Mouse (Mus musculus) heart, embryonic 13.5 days (tissue): ENCODE results near the gene Stip1. TPM values are rescaled to one million over a fixed set of nuclear protein-coding genes. Genes with fewer than 3 reads are reported as not detected.
A peak's percentile ranks its signal among the peaks of the same experiment; 100 is the strongest.
"Not testable (repeated sequence)": the region's sequence is repeated elsewhere in the genome, so short reads cannot be mapped to it uniquely, and the experiment has no call there.

Experiments used
- ATAC-seq: fragments of 200-750 bp; cut with Nextera tagmentation; 2 replicates; pipeline ENCODE4 v1.8.0; 2017; ENCODE audit warnings: moderate TSS enrichment; ENCODE audit not compliant: insufficient number of reproducible peaks, low FRiP score, low TSS enrichment; ENCODE audit errors: extremely low read depth
- H3K27ac ChIP-seq: fragments of 300-500 bp; sonication (generic); replicated peaks from 2 replicates; pipeline ENCODE4 v1.5.1; 2015; ENCODE audit warnings: moderate library complexity, mild to moderate bottlenecking, inconsistent platforms
- H3K27me3 ChIP-seq: fragments of 300-500 bp; sonication (generic); replicated peaks from 2 replicates; pipeline ENCODE4 v1.6.1; 2015; ENCODE audit warnings: mild to moderate bottlenecking, inconsistent platforms
- H3K36me3 ChIP-seq: fragments of 300-500 bp; sonication (generic); 2 replicates; pipeline ENCODE4 v1.6.1; 2015; ENCODE audit warnings: mild to moderate bottlenecking, inconsistent platforms
- H3K4me1 ChIP-seq: fragments of 300-500 bp; sonication (generic); 2 replicates; pipeline ENCODE4 v1.6.1; 2015; ENCODE audit warnings: inconsistent platforms
- H3K4me2 ChIP-seq: fragments of 300-500 bp; sonication (generic); 2 replicates; pipeline ENCODE4 v1.6.1; 2015; ENCODE audit warnings: inconsistent platforms, mild to moderate bottlenecking, moderate library complexity
- H3K4me3 ChIP-seq: fragments of 300-500 bp; sonication (generic); 2 replicates; pipeline ENCODE4 v1.5.1; 2015; ENCODE audit warnings: moderate library complexity, mild to moderate bottlenecking, inconsistent platforms
- H3K9ac ChIP-seq: fragments of 300-500 bp; sonication (generic); 2 replicates; pipeline ENCODE4 v1.6.1; 2015; ENCODE audit warnings: inconsistent platforms, mild to moderate bottlenecking, moderate library complexity
- H3K9me3 ChIP-seq: fragments of 300-500 bp; sonication (generic); 2 replicates; pipeline ENCODE4 v1.6.1; 2016; ENCODE audit warnings: inconsistent platforms
- WGBS: fragments of 180-500 bp; shearing (Covaris S2); methylation state at CpG from one replicate; pipeline ENCODE4 v1.1.7; 2015; ENCODE audit warnings: mixed read lengths; 5-methylcytosine and 5-hydroxymethylcytosine counted together
- polyA plus RNA-seq: library from polyadenylated mRNA; unstranded; fragments of >200 nt; fragmentation: Nextera tagmentation; extraction: Ambion mirVana; gene quantifications from 2 replicates; pipeline ENCODE4 v1.2.1, GENCODE M21; 2015

The Stip1 gene
- polyA plus RNA-seq, 1 experiment from 2014 or later = 207 TPM

DNA sequence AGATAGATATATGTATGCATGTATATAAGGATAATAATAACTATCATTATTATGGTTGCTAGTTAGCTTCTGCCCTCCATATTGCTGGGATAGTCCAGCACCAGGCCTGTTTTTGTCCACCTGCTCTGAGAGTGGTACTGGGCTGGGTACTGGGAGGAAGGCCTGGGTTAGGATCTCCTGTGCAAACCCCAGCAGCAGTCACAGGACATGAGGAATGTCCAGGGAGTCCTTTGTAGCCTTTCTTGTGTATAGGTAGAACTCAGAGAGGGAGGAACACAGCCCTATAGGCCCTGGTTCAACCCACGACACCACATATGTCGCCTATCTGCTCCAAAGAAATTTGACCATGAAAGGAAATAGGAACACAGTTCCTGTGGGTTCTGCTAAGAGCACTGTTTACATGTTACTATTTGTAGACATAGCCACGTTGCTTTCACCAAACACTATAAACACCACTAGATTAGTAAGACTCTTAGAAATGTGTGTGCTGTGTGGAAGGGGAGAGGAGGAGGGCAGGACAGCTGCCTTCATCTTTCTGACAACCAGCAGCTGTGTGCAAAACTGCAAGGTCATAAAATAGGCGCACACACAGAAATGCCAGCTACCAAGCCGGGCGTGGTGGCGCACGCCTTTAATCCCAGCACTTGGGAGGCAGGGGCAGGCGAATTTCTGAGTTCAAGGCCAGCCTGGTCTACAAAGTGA lies 32.7 kb downstream of the Stip1 start:
- H3K9ac ChIP-seq = no peak overlapping the region
- ATAC-seq = no peak

DNA sequence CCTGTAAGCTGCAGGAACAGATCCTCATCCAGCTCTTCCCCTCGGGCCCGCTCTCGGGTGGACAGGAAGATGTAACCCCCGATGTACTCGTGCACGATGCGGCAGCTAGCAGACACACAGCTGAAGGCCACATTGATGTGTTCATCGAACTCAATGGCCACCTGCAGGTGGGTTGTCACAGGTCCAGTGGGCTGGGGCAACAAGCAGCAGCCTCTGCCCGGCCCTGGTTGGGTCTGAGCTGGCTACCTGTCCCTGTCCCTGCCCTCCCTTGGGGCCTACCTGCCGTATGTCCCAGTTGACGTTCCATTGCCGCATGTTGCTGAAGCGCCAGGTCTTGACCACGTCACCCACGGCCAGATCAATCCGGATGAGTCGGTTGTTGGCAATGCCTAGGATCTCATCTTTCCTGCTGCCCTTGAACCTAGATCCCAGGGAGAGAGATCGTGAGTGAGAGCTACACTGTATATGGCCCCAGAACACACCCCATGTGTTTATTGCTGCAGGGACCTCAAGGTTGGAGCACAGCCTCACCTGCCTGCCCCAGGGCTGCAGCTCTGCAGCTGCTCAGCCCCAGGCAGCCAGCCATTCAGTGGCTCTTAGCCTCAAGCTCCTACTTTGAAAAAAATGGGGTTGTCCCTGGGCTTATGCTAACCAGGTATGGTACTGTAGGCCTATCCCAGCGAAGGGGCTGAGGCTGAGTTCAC lies 40.3 kb downstream of the Stip1 start:
- H3K27ac ChIP-seq = no peak overlapping the region
- no peak for ATAC-seq
- H3K27me3 ChIP-seq = no peaks in the 10 kb centered on the region
- peaks cover 25% of the 10 kb centered on the region for H3K4me1 ChIP-seq
- 93% methylated on average over 19 of the region's 19 CpGs for WGBS
- peaks cover 26% of the 10 kb centered on the region for H3K36me3 ChIP-seq
- no peaks in the 10 kb centered on the region for H3K9me3 ChIP-seq
- H3K4me3 ChIP-seq = no peak overlapping the region
- H3K4me2 ChIP-seq = no peak overlapping the region
- no peak overlapping the region for H3K9ac ChIP-seq

More for the DNA sequence above, 32.7 kb downstream of the Stip1 start:
- 77% methylated on average over 9 of the region's 9 CpGs for WGBS
- H3K36me3 ChIP-seq = no peaks in the 10 kb centered on the region
- no peak overlapping the region for H3K4me2 ChIP-seq
- no peak overlapping the region for H3K4me3 ChIP-seq
- no peaks in the 10 kb centered on the region for H3K9me3 ChIP-seq
- H3K27me3 ChIP-seq = no peaks in the 10 kb centered on the region
- no peak overlapping the region for H3K27ac ChIP-seq
- H3K4me1 ChIP-seq = peaks cover 7% of the 10 kb centered on the region; the same call in 1 of the 2 replicates

DNA sequence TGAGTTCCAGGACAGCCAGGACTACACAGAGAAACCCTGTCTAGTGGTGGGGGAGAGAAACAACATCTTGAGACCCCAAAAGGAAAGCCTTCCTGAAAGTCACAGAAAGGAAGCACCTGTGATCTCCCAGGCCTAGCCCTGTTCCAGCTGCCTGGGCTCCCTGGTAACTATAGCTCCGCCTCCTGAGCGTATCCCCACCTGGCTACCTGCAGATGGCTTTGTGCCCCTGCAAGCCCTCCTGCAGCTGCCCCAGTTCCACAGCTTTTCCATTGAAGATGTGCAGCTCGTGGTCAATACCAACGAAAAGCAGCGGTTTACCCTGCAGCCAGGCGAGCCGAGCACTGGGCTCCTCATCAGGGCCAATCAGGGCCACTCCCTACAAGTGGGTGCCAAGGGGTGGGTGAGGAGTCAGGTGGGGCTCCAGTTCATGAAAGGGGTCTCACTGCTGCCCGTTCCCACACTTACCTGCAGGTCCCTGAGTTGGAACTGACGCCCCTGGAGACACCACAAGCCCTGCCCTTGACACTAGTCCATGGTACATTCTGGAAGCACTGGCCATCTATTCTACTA lies 42.0 kb downstream of the Stip1 start:
- Histone ChIP-seq H3K9ac (no peak overlapping the region), H3K4me3 (no peak overlapping the region), H3K27me3 (no peaks in the 10 kb centered on the region), H3K36me3 (peaks cover 26% of the 10 kb centered on the region), H3K27ac (no peak overlapping the region), H3K4me1 (peaks cover 36% of the 10 kb centered on the region), H3K9me3 (no peaks in the 10 kb centered on the region), H3K4me2 (no peak overlapping the region)
- 87% methylated on average over 9 of the region's 9 CpGs for WGBS
- ATAC-seq = no peak

DNA sequence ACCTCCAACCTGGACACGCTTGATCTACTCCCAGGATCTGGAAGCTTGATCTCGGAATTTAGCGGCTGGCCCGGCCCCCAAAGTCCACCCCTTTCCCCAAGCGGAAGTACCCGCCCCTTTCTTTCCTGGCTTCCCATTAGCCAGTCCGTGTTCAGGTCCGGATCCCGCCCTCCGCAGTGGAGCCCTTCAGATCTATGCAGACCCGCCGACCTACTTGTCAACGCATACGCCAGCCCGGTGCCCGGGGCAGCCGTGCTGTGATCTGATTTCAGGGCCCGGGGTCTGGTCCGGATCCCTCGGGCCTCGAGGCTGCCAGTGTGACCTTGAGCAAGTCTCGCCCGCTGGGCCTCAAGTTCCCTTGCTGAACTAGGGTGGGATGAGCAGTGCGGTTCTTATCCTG lies 43.8 kb downstream of the Stip1 start, which contains the start of the genes Nudt22 and Trpt1:
TSS of gene Nudt22 (minus strand) at position 112 of the 400 bp plus-strand sequence.
TSS of gene Trpt1 (plus strand) at position 126 of the 400 bp plus-strand sequence.
- Histone ChIP-seq H3K27ac (peak within 1 kb of the TSS; percentile 88), H3K36me3 (peaks cover 26% of the 10 kb centered on the region), H3K9ac (peak within 1 kb of the TSS; percentile 92), H3K4me1 (peaks cover 43% of the 10 kb centered on the region), H3K27me3 (no peaks in the 10 kb centered on the region), H3K9me3 (no peaks in the 10 kb centered on the region), H3K4me2 (peak within 1 kb of the TSS; percentile 89), H3K4me3 (peak within 1 kb of the TSS; percentile 71)
- WGBS = 1% methylated on average over 24 of the region's 24 CpGs
- ATAC-seq = peak; percentile 56; the same call in 1 of the 2 replicates

DNA sequence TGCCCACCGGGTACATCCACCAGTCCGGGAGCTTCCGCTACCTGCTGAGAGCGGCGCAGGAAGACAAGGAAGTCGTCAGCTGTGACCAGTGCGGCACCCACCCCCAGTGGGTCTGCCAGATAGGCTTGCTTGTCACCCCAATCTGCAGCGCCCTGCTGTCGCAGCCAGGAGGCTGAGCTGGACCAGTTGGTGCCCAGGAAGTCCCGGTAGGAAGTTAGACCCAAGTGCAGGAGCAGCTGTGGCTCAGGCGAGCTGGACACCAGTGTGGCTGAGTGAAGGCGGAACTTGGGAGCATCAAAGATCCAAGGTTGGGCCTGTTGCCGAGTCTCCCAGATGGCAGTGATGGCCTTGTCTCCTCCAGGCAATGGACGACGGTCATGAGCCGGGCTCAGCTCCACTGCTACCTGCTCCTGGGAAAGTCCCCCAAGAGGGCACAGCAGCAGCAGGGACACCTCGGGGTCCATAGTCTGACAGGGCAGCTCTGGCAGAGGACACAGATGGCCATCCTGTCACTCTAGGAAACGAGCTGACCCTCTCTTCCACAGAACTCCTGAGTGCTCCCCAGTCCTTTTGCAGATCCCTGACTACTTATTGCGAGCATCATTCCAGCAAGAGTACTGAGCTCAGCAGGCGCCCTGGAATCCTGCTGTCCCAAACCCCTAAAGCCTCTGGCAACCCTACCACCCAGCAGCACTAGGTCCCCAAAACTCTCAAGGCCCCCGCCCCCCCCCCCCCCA lies 44.3 kb downstream of the Stip1 start:
- H3K9me3 ChIP-seq = no peaks in the 10 kb centered on the region
- H3K4me2 ChIP-seq = peak overlapping the region; percentile 89
- peak overlapping the region; percentile 88 for H3K27ac ChIP-seq
- 42% methylated on average over 21 of the region's 21 CpGs for WGBS
- ATAC-seq = no peak
- H3K4me3 ChIP-seq = peak overlapping the region; percentile 71
- H3K27me3 ChIP-seq = no peaks in the 10 kb centered on the region
- peaks cover 24% of the 10 kb centered on the region for H3K36me3 ChIP-seq
- H3K9ac ChIP-seq = peak overlapping the region; percentile 92
- H3K4me1 ChIP-seq = peaks cover 43% of the 10 kb centered on the region

DNA sequence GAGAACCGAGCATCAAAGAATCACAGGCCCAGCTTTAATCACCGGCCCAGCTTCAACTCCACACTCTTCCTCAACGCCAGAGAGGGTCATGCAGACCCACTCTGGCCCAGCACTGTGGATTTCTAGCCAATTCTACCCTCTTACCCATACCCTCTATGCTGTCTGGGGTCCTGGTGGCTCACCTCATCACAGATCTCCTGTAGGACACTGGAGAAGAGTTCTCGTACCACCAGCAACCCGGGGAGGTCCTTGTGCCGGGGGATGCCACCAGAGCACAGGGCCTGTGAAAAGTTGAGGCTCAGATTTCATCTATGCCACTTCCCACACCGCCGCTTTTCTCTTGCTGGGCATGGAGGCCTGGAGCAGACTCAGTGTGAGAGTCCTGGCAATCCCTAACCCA lies 45.3 kb downstream of the Stip1 start:
- WGBS = 78% methylated on average over 8 of the region's 8 CpGs
- H3K27ac ChIP-seq = no peak overlapping the region

DNA sequence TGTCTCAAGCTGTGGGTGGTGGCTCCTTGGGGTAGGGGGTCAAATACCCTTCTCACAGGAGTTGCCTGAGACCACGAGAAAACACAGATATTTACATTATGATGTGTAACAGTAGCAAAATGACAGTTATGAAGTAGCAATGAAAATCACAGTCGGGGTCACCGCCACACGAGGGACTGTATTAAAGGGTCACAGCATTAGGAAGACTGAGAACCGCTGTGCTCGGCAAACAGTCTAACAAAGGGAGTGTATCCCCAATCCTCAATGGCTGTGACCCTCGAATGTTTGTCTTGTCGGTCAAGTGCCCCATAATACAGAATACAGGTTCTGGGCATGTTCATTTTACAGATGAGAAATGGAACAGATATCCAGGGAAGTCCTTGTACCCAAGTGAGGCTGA lies 45.8 kb downstream of the Stip1 start:
- no peak for ATAC-seq
- Histone ChIP-seq H3K9me3 (no peaks in the 10 kb centered on the region), H3K4me1 (peaks cover 43% of the 10 kb centered on the region), H3K4me2 (no peak overlapping the region), H3K27ac (no peak overlapping the region), H3K27me3 (no peaks in the 10 kb centered on the region), H3K4me3 (no peak overlapping the region; the same call in 1 of the 2 replicates), H3K36me3 (peaks cover 15% of the 10 kb centered on the region), H3K9ac (no peak overlapping the region)
- WGBS = 83% methylated on average over 8 of the region's 8 CpGs

More for the DNA sequence above, 45.3 kb downstream of the Stip1 start:
- peak overlapping the region; percentile 89 for H3K4me2 ChIP-seq
- peak overlapping the region; percentile 92 for H3K9ac ChIP-seq
- peaks cover 15% of the 10 kb centered on the region for H3K36me3 ChIP-seq
- H3K9me3 ChIP-seq = no peaks in the 10 kb centered on the region
- H3K27me3 ChIP-seq = no peaks in the 10 kb centered on the region
- ATAC-seq = no peak
- H3K4me1 ChIP-seq = peaks cover 43% of the 10 kb centered on the region
- peak overlapping the region; percentile 71; the same call in 1 of the 2 replicates for H3K4me3 ChIP-seq

DNA sequence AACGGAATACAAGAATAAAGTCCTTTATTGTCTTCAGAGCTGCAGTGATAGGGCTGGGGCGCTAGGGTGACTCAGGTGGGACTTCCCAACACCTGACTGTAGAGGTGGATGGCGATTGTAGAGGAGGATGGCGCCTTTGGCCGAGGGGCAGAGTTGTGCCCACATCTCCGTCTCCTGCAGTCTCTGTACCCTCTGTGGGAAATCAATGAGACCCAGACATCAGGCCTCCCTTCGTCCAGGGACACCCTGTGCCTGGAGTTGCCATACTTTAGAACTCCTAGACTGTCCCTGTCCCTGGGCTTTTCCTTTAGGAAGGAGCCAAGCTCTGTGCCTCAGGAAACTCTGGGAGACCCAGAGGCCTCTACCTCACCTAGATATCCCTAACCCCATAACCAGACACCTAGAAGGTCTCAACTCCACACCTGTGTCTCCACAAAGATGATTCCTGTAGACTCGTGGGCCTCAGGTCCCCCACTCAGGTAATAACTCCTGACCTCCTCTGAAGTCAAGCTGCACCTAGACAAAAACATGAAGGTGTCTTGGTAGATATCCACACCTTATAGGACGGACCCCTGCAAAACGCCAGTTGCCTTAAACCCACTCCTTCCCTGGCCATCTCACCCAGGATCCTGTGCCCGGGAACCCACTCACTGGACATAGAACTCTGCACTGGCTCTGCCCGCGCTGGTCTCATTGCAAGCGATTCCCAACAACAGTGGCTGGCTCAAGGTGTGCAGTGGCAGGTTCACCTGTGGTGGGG lies 46.6 kb downstream of the Stip1 start:
- Histone ChIP-seq H3K36me3 (peaks cover 7% of the 10 kb centered on the region), H3K27ac (peak overlapping the region; percentile 76), H3K9ac (peak overlapping the region; percentile 86), H3K4me1 (peaks cover 45% of the 10 kb centered on the region), H3K9me3 (no peaks in the 10 kb centered on the region), H3K4me2 (peak overlapping the region; percentile 92), H3K27me3 (no peaks in the 10 kb centered on the region), H3K4me3 (peak overlapping the region; percentile 64)
- WGBS = 60% methylated on average over 14 of the region's 14 CpGs
- ATAC-seq = no peak

DNA sequence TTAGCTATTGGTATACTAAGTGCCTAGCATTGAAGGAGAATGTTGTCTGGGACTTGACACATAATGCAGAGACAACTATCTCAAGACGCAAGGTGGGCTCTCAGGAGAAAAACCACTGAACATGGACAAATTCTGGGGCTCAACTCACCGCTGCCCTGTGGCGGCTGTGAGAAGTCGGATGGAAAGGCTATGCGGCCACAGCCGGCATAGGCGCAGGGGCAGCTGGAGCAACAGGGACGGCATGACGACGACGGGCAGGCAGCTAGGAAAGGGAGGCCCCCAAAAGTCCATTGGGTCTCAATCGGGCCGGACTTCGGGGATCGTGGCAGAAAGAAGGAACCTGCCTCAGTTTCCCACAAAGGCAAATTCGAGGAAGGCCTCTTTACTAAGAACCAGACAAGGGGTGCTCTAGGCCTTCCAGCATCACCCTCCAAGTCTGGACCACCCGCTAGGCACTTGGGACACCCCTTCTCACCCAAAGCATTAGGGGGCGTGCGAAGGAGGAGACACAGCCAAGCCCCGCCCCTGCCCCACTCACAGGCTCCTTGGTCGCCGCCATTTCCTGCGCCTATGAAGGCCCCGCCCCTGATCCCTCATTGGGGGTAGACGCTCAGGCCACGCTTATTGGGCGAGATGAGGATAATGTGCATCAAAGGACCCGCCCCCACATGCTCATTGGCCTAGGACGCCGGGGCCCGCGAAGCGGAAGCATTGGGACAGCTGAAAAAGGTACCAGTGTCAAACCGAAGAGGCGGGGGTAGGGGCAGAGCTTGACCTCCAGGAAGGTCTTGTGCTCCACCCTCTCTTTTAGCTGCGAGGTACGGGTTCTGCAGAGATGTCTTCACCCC lies 47.5 kb downstream of the Stip1 start, which contains the start of gene Dnajc4:
TSS of gene Dnajc4 (minus strand) at position 562 of the 848 bp plus-strand sequence.
- H3K27me3 ChIP-seq = no peaks in the 10 kb centered on the region
- peak within 1 kb of the TSS; percentile 92 for H3K9ac ChIP-seq
- peaks cover 5% of the 10 kb centered on the region; the same call in 1 of the 2 replicates for H3K36me3 ChIP-seq
- 1% methylated on average over 37 of the region's 37 CpGs for WGBS
- no peaks in the 10 kb centered on the region for H3K9me3 ChIP-seq
- ATAC-seq = peak; percentile 85
- peak within 1 kb of the TSS; percentile 76 for H3K27ac ChIP-seq
- H3K4me1 ChIP-seq = peaks cover 49% of the 10 kb centered on the region
- peak within 1 kb of the TSS; percentile 64 for H3K4me3 ChIP-seq
- H3K4me2 ChIP-seq = peak within 1 kb of the TSS; percentile 92

DNA sequence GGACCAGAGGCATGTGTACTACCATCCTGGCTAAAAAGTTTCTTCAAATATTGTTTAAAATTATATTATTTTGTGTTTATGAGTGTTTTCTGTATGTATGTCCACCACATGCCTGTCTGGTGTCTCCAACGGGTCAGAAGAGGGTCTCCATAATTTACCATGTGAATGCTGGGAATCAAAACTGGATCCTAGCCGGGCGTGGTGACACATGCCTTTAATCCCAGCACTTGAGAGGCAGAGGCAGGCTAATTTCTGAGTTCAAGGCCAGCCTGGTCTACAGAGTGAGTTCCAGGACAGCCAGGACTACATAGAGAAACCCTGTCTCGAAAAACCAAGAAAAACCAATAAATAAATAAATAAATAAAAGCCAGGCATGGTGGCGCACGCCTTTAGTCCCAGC lies 48.6 kb downstream of the Stip1 start:
- H3K36me3 ChIP-seq, ATAC-seq, H3K27ac ChIP-seq, H3K9me3 ChIP-seq, H3K27me3 ChIP-seq: not testable (repeated sequence)
- Histone ChIP-seq H3K4me1 (peaks cover 46% of the 10 kb centered on the region), H3K4me3 (peak overlapping the region; percentile 64; the same call in 1 of the 2 replicates), H3K4me2 (peak overlapping the region; percentile 92), H3K9ac (peak overlapping the region; percentile 92; the same call in 1 of the 2 replicates)
- 85% methylated on average over 6 of the region's 6 CpGs for WGBS
